Mouse (Mus musculus): ENCODE data around the gene Rps8. TPM values are rescaled to one million over a fixed set of nuclear protein-coding genes. Genes with fewer than 3 reads are reported as not detected.
A peak's percentile ranks its signal among the peaks of the same experiment; 100 is the strongest.
"Not testable (repeated sequence)": the region's sequence is repeated elsewhere in the genome, so short reads cannot be mapped to it uniquely, and the experiment has no call there.

Gene Rps8
- total and polyA plus RNA-seq, 2 experiments from 2014 or later: 439 to 493 TPM

DNA sequence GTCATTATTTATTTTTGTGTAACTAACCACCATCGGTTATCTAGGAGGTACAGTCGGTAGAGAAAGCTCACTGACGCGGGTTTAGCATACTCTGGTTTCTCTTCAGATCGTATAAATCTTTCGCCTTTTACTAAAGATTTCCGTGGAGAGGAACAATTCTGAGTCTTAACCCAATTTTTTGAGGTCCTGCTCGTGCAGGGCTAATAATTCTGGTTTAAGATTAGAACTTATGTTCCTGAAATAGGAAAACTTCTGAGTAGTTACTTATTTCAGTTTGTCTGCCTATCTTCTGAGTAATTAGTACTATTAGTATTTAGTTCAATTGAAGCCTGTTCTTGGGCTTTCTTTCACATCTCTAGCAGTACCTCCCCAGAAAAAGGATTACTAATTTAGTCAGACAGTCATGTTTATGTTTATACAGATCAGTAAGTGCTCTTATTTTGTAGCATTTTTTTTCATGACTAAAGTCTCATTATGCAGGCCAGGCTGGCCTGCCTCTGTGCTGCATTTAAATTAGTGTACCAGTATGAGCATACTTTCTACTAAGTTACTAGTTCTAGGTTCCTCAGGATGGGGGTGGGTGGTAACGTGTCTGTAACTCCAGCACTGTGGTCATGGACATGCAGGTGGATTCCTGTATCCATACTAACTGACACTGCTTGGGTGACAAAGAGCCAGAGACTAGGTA lies 34.0 kb upstream of the Rps8 start:
- DNase-seq (ENCODE audit: low spot score) (peak; percentile 76), ATAC-seq (ENCODE audit: low FRiP score) (peak; percentile 90)
- Histone ChIP-seq H3K27ac (ENCODE audit: low read depth, low read length) (peak overlapping the region; percentile 83), H3K27me3 (ENCODE audit: insufficient read depth, low read length) (no peaks in the 10 kb centered on the region), H3K36me3 (ENCODE audit: insufficient read depth, low read length) (no peaks in the 10 kb centered on the region), H3K9ac (replicated peaks; ENCODE audit: low read length, poor library complexity, severe bottlenecking) (peak overlapping the region; percentile 57), H3K9me3 (ENCODE audit: low read length) (no peaks in the 10 kb centered on the region), H3K4me2 (ENCODE audit: low read depth, low read length, poor library complexity, severe bottlenecking) (peak overlapping the region; percentile 36), H3K4me3 (ENCODE audit: low read depth, low read length) (peak overlapping the region; percentile 25; the same call in 1 of the 2 replicates), H3K4me1 (ENCODE audit: insufficient read depth, low read length) (no peaks in the 10 kb centered on the region)
- under 1% methylated on average over 9 of the region's 9 CpGs for WGBS
- TF ChIP-seq CTCF (IDR thresholded peaks at IDR 0.05): no peak

DNA sequence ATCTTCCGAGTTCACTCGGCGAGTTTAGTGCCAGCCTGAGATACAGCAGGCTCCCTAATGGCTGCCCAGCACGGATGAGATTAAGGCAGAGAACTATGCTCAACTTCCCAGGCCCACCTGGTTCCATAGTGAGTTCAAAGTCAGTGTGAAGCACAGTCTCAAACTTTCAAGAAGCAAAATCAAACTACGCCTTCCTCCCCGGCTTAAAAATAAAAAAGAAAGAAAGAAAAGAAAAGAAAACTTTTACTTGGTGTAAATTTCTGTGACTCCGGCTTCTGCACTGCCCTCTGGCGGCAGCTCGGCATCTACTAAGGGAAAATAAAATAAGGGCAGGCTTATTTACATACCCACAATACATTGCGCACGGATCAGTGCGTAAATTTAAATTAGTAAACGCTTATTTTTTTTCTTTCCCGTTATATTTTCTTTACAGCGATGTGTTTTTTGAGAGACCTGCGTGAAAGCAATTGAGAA lies 33.4 kb upstream of the Rps8 start:
- peak; percentile 75 for ATAC-seq (ENCODE audit: low FRiP score)

DNA sequence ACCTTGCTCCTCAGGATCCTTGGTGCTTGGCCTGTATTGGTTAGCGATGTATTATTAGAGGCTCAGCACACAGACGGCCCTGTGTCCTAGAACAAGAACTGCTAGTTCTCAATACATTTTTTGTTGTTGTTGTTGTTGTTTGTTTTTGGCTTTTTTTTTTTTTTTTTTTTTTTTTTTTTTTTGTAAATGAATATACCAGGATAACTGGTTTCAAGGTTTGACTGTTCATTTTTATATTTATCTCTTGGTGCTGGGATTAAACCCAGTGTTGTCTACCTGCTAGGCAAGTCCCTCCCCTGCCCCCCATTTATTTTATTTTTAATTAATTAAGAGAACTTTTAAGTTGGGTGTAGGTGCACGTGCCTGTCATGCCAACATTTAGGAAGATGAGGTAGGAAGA lies 32.9 kb upstream of the Rps8 start:
- no peak for ATAC-seq (ENCODE audit: low FRiP score)
- 57% methylated on average over 3 of the region's 3 CpGs for WGBS
- Histone ChIP-seq H3K27ac (ENCODE audit: low read depth, low read length) (no peak overlapping the region), H3K36me3 (ENCODE audit: insufficient read depth, low read length) (no peaks in the 10 kb centered on the region), H3K4me2 (ENCODE audit: low read depth, low read length, poor library complexity, severe bottlenecking) (peak overlapping the region; percentile 36), H3K9me3 (ENCODE audit: low read length) (no peaks in the 10 kb centered on the region), H3K9ac (replicated peaks; ENCODE audit: low read length, poor library complexity, severe bottlenecking) (no peak overlapping the region; the same call in 1 of the 2 replicates), H3K4me3 (ENCODE audit: low read depth, low read length) (peak overlapping the region; percentile 25; the same call in 1 of the 2 replicates), H3K4me1 (ENCODE audit: insufficient read depth, low read length) (no peaks in the 10 kb centered on the region), H3K27me3 (ENCODE audit: insufficient read depth, low read length) (no peaks in the 10 kb centered on the region)
- no peak for TF ChIP-seq CTCF (IDR thresholded peaks at IDR 0.05)
- DNase-seq (ENCODE audit: low spot score): no peak

More for the DNA sequence above, 33.4 kb upstream of the Rps8 start:
- no peaks in the 10 kb centered on the region for H3K9me3 ChIP-seq (ENCODE audit: low read length)
- no peaks in the 10 kb centered on the region for H3K27me3 ChIP-seq (ENCODE audit: insufficient read depth, low read length)
- no peaks in the 10 kb centered on the region for H3K36me3 ChIP-seq (ENCODE audit: insufficient read depth, low read length)
- peak overlapping the region; percentile 36 for H3K4me2 ChIP-seq (ENCODE audit: low read depth, low read length, poor library complexity, severe bottlenecking)
- peak; percentile 92 for DNase-seq (ENCODE audit: low spot score)
- peak; percentile 89 for TF ChIP-seq CTCF (IDR thresholded peaks at IDR 0.05)
- no peaks in the 10 kb centered on the region for H3K4me1 ChIP-seq (ENCODE audit: insufficient read depth, low read length)
- H3K4me3 ChIP-seq (ENCODE audit: low read depth, low read length): peak overlapping the region; percentile 25; the same call in 1 of the 2 replicates
- under 1% methylated on average over 16 of the region's 16 CpGs for WGBS
- H3K9ac ChIP-seq (replicated peaks; ENCODE audit: low read length, poor library complexity, severe bottlenecking): peak overlapping the region; percentile 57
- peak overlapping the region; percentile 83 for H3K27ac ChIP-seq (ENCODE audit: low read depth, low read length)

GRCm38 (mm10) chr4:117182759-117183096 lies 26.7 kb upstream of the Rps8 start:
- H3K4me2 ChIP-seq (ENCODE audit: low read depth, low read length, poor library complexity, severe bottlenecking): peak overlapping the region; percentile 95
- DNase-seq (ENCODE audit: low spot score); H3K36me3 ChIP-seq (ENCODE audit: insufficient read depth, low read length); H3K9me3 ChIP-seq (ENCODE audit: low read length); H3K4me1 ChIP-seq (ENCODE audit: insufficient read depth, low read length); H3K27me3 ChIP-seq (ENCODE audit: insufficient read depth, low read length): not testable (repeated sequence)
- 16% methylated on average over 9 of the region's 9 CpGs for whole genome bisulfite sequencing
- peak overlapping the region; percentile 71; the same call in 1 of the 2 replicates for H3K27ac ChIP-seq (ENCODE audit: low read depth, low read length)
- ATAC-seq (ENCODE audit: low FRiP score): peak; percentile 44
- H3K4me3 ChIP-seq (ENCODE audit: low read depth, low read length): peak overlapping the region; percentile 44
- peak overlapping the region; percentile 55 for H3K9ac ChIP-seq (replicated peaks; ENCODE audit: low read length, poor library complexity, severe bottlenecking)

DNA sequence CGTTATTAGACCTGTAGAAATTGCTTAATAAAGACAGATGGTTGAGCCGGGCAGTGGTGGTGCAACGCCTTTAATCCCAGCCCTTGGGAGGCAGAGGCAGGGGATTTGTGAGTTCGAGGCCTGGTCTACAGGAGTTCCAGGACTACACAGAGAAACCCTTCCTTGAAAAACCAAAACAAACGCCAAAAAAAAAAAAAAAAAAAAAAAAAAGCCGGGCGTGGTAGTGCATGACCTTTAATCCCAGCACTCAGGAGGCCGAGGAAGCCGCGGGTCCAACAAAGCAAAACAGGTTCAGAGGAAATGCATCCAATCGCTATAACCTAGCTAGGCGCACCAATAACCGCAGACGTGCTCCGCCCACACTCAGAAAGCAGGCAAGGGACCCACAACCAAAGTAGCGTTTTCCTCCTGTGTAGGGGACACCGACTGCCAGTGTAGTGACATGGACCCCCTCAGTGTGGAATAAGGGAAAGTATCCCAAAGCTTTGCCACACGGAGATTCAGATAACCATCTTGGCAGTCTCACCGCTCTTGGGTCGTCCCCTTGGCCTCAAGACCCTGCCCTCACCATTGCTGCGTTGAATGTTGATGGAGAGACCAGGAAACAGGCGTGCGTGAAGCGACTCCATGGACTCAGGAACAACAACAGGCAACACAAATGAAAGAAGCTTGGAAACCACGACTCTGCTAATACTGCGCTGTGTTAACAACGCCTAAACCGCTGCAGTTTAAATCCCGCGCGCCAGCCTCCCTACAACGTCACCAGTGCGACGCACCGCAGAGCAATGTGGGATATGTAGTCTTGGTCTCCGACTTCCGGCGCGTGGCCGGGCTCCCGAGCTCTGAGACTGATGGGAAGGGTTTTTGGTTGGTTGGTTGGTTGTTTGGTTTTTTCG lies 26.1 kb upstream of the Rps8 start, which contains the start of gene Kif2c:
TSS of gene Kif2c (minus strand) at position 777 of the 896 bp plus-strand sequence.
- DNase-seq (ENCODE audit: low spot score) (peak; percentile 96), ATAC-seq (ENCODE audit: low FRiP score) (peak; percentile 96)
- 0 out of 2 replicates have a peak, but pooled peaks cover 3% of the 10 kb centered on the region for H3K4me1 ChIP-seq (ENCODE audit: insufficient read depth, low read length)
- H3K27me3 ChIP-seq (ENCODE audit: insufficient read depth, low read length): no peaks in the 10 kb centered on the region
- H3K4me3 ChIP-seq (ENCODE audit: low read depth, low read length): peak within 1 kb of the TSS; percentile 44
- H3K36me3 ChIP-seq (ENCODE audit: insufficient read depth, low read length): no peaks in the 10 kb centered on the region
- peak within 1 kb of the TSS; percentile 95 for H3K4me2 ChIP-seq (ENCODE audit: low read depth, low read length, poor library complexity, severe bottlenecking)
- no peak for TF ChIP-seq CTCF (IDR thresholded peaks at IDR 0.05)
- 1% methylated on average over 42 of the region's 42 CpGs for WGBS
- peak within 1 kb of the TSS; percentile 55 for H3K9ac ChIP-seq (replicated peaks; ENCODE audit: low read length, poor library complexity, severe bottlenecking)
- H3K9me3 ChIP-seq (ENCODE audit: low read length): no peaks in the 10 kb centered on the region
- peak within 1 kb of the TSS; percentile 71 for H3K27ac ChIP-seq (ENCODE audit: low read depth, low read length)
